Mouse (Mus musculus): ENCODE data around the gene Myh9. TPM values are rescaled to one million over a fixed set of nuclear protein-coding genes. Genes with fewer than 3 reads are reported as not detected.

The Myh9 gene
- total RNA-seq, 1 experiment: 152 TPM

DNA sequence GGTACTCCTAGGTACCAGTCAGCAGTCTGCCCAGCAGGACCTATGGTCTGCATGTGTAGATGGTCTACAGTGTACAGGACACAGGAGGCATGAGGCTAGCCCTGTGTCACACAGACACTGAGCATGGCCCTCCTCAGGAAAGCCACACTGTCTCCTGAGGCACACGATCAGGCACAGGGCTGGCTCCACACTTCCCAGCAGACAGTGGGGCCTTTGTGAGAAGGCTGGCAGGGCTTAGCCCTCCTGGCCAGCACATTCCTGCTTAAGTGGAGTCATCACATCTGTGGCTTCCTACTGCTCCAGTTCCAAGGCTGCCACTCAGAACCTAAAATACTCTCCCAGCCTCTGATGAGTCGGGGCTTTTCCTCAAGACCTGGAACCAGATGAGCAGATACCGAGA, 38.2 kb downstream of the Myh9 start:
- peaks cover 35% of the 10 kb centered on the region; the same call in 1 of the 2 replicates for H3K36me3 ChIP-seq (ENCODE audit: control insufficient read depth, insufficient read depth, low read length, poor library complexity, severe bottlenecking)
- in situ Hi-C loops (cut with MboI; ENCODE audit: low sequenced_read_pairs in 2 of 2, unreplicated experiment in 2 of 2): no loop called here
- H3K27ac ChIP-seq (ENCODE audit: insufficient read depth, low read depth, low read length, poor library complexity, severe bottlenecking): no peak overlapping the region; the same call in 1 of the 2 replicates

DNA sequence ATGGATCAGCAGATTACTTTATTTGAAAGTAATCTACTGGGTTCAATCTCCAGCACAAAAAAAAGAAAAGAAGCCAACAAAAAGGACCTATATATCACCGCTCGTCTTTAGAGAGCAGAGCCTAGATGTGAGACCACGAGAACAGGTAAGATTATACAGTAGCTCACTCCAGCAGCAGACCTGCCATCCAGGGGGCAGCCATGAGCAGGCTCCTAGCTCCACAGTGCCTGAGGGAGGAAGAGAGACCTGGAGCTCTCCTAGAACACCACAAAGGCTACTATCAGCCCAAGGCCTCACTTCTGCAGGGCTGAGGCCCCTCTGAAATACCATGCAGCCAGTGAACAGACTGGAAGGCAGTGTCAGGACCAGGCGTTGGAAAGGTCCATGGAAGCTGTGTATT, 39.0 kb downstream of the Myh9 start:
- peaks cover 37% of the 10 kb centered on the region; the same call in 1 of the 2 replicates for H3K36me3 ChIP-seq (ENCODE audit: control insufficient read depth, insufficient read depth, low read length, poor library complexity, severe bottlenecking)
- no peak for TF ChIP-seq MAFK (IDR thresholded peaks at IDR 0.05; ENCODE audit: insufficient read depth, low read depth, low read length)
- no peak for TF ChIP-seq CHD2 (IDR thresholded peaks at IDR 0.05; ENCODE audit: low read depth, low read length)
- no peak for TF ChIP-seq HCFC1 (IDR thresholded peaks at IDR 0.05; ENCODE audit: borderline replicate concordance, insufficient read depth, low read length)
- TF ChIP-seq ZC3H11A (IDR thresholded peaks at IDR 0.05; ENCODE audit: borderline replicate concordance, low read depth, low read length): no peak
- TF ChIP-seq ZNF384 (IDR thresholded peaks at IDR 0.05; ENCODE audit: low read depth, low read length): no peak

More for the DNA sequence above, 38.2 kb downstream of the Myh9 start:
- H3K9ac ChIP-seq (ENCODE audit: insufficient read depth, low read depth, low read length, poor library complexity, severe bottlenecking): no peak overlapping the region
- no peak for DNase-seq (ENCODE audit: low read depth, low spot score)
- no peaks in the 10 kb centered on the region for H3K9me3 ChIP-seq (ENCODE audit: control insufficient read depth, insufficient read depth, low read depth, low read length)
- TF ChIP-seq MAFK (IDR thresholded peaks at IDR 0.05; ENCODE audit: insufficient read depth, low read depth, low read length): no peak
- no peak for TF ChIP-seq CHD2 (IDR thresholded peaks at IDR 0.05; ENCODE audit: low read depth, low read length)
- no peak for TF ChIP-seq ZNF384 (IDR thresholded peaks at IDR 0.05; ENCODE audit: low read depth, low read length)
- TF ChIP-seq ZC3H11A (IDR thresholded peaks at IDR 0.05; ENCODE audit: borderline replicate concordance, low read depth, low read length): no peak
- TF ChIP-seq HCFC1 (IDR thresholded peaks at IDR 0.05; ENCODE audit: borderline replicate concordance, insufficient read depth, low read length): no peak
- H3K4me3 ChIP-seq (ENCODE audit: insufficient read depth in 1 of 2, low read depth in 1 of 2, low read length in 2 of 2, poor library complexity in 1 of 2, severe bottlenecking in 1 of 2): no peak overlapping the region
- peaks cover 14 to 37% of the 10 kb centered on the region in 2 experiments; a peak in 3 of 4 replicates for H3K4me1 ChIP-seq (ENCODE audit: control insufficient read depth in 2 of 2, insufficient read depth in 2 of 2, low read length in 2 of 2, poor library complexity in 1 of 2)

DNA sequence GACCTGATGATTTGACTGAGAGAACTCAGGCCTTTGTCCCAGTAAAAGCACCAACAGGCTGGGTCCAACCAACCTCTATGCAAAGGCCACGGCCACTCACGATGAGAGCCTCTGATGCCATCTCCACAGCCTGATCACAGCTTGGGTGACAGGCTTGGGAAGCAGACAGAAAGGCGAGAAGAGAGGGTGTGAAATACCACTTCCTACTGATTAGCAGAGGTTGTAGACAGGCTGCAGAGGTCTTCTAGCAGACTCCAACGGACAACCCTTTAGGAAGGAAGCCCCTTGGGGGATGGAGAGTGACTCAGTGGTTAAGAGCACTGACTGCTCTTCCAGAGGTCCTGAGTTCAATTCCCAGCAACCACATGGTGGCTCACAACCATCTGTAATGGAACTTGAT, 40.8 kb downstream of the Myh9 start:
- peaks cover 14 to 51% of the 10 kb centered on the region in 2 experiments; a peak in 3 of 4 replicates for H3K4me1 ChIP-seq (ENCODE audit: control insufficient read depth in 2 of 2, insufficient read depth in 2 of 2, low read length in 2 of 2, poor library complexity in 1 of 2)
- peak overlapping the region; percentile 37; the same call in 1 of the 2 replicates for H3K27ac ChIP-seq (ENCODE audit: insufficient read depth, low read depth, low read length, poor library complexity, severe bottlenecking)
- in situ Hi-C loops (cut with MboI; ENCODE audit: low sequenced_read_pairs in 2 of 2, unreplicated experiment in 2 of 2): no loop called here

More for the DNA sequence above, 39.0 kb downstream of the Myh9 start:
- in situ Hi-C loops (cut with MboI; ENCODE audit: low sequenced_read_pairs in 2 of 2, unreplicated experiment in 2 of 2): no loop called here
- H3K27ac ChIP-seq (ENCODE audit: insufficient read depth, low read depth, low read length, poor library complexity, severe bottlenecking): no peak overlapping the region
- no peak overlapping the region for H3K4me3 ChIP-seq (ENCODE audit: insufficient read depth in 1 of 2, low read depth in 1 of 2, low read length in 2 of 2, poor library complexity in 1 of 2, severe bottlenecking in 1 of 2)
- no peaks in the 10 kb centered on the region for H3K9me3 ChIP-seq (ENCODE audit: control insufficient read depth, insufficient read depth, low read depth, low read length)
- H3K9ac ChIP-seq (ENCODE audit: insufficient read depth, low read depth, low read length, poor library complexity, severe bottlenecking): no peak overlapping the region
- peaks cover 14 to 43% of the 10 kb centered on the region in 2 experiments; a peak in 3 of 4 replicates for H3K4me1 ChIP-seq (ENCODE audit: control insufficient read depth in 2 of 2, insufficient read depth in 2 of 2, low read length in 2 of 2, poor library complexity in 1 of 2)
- DNase-seq (ENCODE audit: low read depth, low spot score): no peak

GRCm38 (mm10) chr15:77800511-77800910, 41.5 kb downstream of the Myh9 start:
- in situ Hi-C loops (cut with MboI; ENCODE audit: low sequenced_read_pairs in 2 of 2, unreplicated experiment in 2 of 2): no loop called here
- no peak for DNase-seq (ENCODE audit: low read depth, low spot score)
- TF ChIP-seq MAFK (IDR thresholded peaks at IDR 0.05; ENCODE audit: insufficient read depth, low read depth, low read length): no peak
- TF ChIP-seq ZNF384 (IDR thresholded peaks at IDR 0.05; ENCODE audit: low read depth, low read length): no peak
- TF ChIP-seq HCFC1 (IDR thresholded peaks at IDR 0.05; ENCODE audit: borderline replicate concordance, insufficient read depth, low read length): no peak
- TF ChIP-seq CHD2 (IDR thresholded peaks at IDR 0.05; ENCODE audit: low read depth, low read length): no peak
- TF ChIP-seq ZC3H11A (IDR thresholded peaks at IDR 0.05; ENCODE audit: borderline replicate concordance, low read depth, low read length): no peak
- Histone ChIP-seq H3K27ac (ENCODE audit: insufficient read depth, low read depth, low read length, poor library complexity, severe bottlenecking) (peak overlapping the region; percentile 37; the same call in 1 of the 2 replicates), H3K9me3 (ENCODE audit: control insufficient read depth, insufficient read depth, low read depth, low read length) (no peaks in the 10 kb centered on the region), H3K4me3 (ENCODE audit: insufficient read depth in 1 of 2, low read depth in 1 of 2, low read length in 2 of 2, poor library complexity in 1 of 2, severe bottlenecking in 1 of 2) (no peak overlapping the region), H3K36me3 (ENCODE audit: control insufficient read depth, insufficient read depth, low read length, poor library complexity, severe bottlenecking) (peaks cover 50% of the 10 kb centered on the region; the same call in 1 of the 2 replicates), H3K9ac (ENCODE audit: insufficient read depth, low read depth, low read length, poor library complexity, severe bottlenecking) (no peak overlapping the region), H3K4me1 (ENCODE audit: control insufficient read depth in 2 of 2, insufficient read depth in 2 of 2, low read length in 2 of 2, poor library complexity in 1 of 2) (peaks cover 12 to 46% of the 10 kb centered on the region in 2 experiments; a peak in 3 of 4 replicates)

More for the DNA sequence above, 40.8 kb downstream of the Myh9 start:
- Histone ChIP-seq H3K9me3 (ENCODE audit: control insufficient read depth, insufficient read depth, low read depth, low read length) (no peaks in the 10 kb centered on the region), H3K36me3 (ENCODE audit: control insufficient read depth, insufficient read depth, low read length, poor library complexity, severe bottlenecking) (peaks cover 46% of the 10 kb centered on the region; the same call in 1 of the 2 replicates), H3K4me3 (ENCODE audit: insufficient read depth in 1 of 2, low read depth in 1 of 2, low read length in 2 of 2, poor library complexity in 1 of 2, severe bottlenecking in 1 of 2) (no peak overlapping the region), H3K9ac (ENCODE audit: insufficient read depth, low read depth, low read length, poor library complexity, severe bottlenecking) (no peak overlapping the region)
- no peak for DNase-seq (ENCODE audit: low read depth, low spot score)
- TF ChIP-seq HCFC1 (IDR thresholded peaks at IDR 0.05; ENCODE audit: borderline replicate concordance, insufficient read depth, low read length) (no peak), ZNF384 (IDR thresholded peaks at IDR 0.05; ENCODE audit: low read depth, low read length) (no peak), CHD2 (IDR thresholded peaks at IDR 0.05; ENCODE audit: low read depth, low read length) (no peak), ZC3H11A (IDR thresholded peaks at IDR 0.05; ENCODE audit: borderline replicate concordance, low read depth, low read length) (no peak), MAFK (IDR thresholded peaks at IDR 0.05; ENCODE audit: insufficient read depth, low read depth, low read length) (no peak)

All from ES-E14 (cell line).